Mouse (Mus musculus) macrophage (primary cell): Measurements from ENCODE around the gene Tspo2. TPM values are rescaled to one million over a fixed set of nuclear protein-coding genes. Genes with fewer than 3 reads are reported as not detected.

Experiments
- H3K27ac ChIP-seq: fragments of 350-480 bp; formaldehyde crosslinking; 2 replicates; pipeline ENCODE4 v1.9.0; 2021
- H3K36me3 ChIP-seq: fragments of 350-480 bp; formaldehyde crosslinking; 2 replicates; pipeline ENCODE4 v1.9.0; 2021; ENCODE audit errors: inconsistent target
- H3K4me3 ChIP-seq: fragments of 350-480 bp; formaldehyde crosslinking; 2 replicates; pipeline ENCODE4 v1.9.0; 2021; ENCODE audit errors: inconsistent target
- H3K79me2 ChIP-seq: fragments of 350-480 bp; formaldehyde crosslinking; 2 replicates; pipeline ENCODE4 v1.9.0; 2021; ENCODE audit errors: inconsistent target
- WGBS: methylation state at CpG from one replicate; pipeline ENCODE4 v1.1.7; 2026; ENCODE audit warnings: inconsistent platforms; ENCODE audit not compliant: missing documents; 5-methylcytosine and 5-hydroxymethylcytosine counted together
- polyA plus RNA-seq: library from polyadenylated mRNA; stranded (reverse); fragments of 250-400 nt; gene quantifications from 3 replicates; pipeline ENCODE4 v1.2.4, GENCODE M21; 2018; ENCODE audit warnings: inconsistent platforms

The Tspo2 gene
- polyA plus RNA-seq, 1 experiment from 2014 or later: not detected

DNA sequence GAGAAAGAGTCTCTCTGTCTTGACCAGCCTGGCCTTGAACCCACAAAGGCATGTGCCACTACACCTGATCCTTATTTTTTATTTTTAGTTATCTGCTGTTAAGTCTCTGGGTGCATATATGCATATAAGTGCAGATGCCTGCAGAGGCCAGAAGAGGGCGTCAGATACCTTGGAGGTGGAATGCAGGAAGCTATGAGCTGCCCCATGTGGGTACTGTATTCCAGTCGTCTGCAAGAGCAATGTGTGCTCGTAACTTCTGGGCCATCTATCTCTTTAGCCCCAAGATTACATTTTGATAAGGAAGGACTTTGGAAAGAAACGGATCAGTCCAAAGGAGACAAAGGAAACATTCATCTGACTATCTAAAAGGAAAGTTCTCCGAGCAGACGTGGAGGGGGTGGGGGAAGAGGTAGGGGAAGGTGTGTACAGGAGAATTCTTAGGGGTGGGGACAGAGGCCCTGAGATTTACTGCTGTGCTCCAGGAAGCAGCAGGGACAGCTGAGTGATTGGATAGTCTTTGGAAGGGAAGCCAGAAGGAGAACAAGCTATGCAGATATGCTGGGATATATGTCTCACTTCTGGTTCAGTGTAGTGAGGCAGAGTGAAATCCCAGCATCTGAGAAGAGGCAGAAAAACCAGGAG, 17.5 kb downstream of the Tspo2 start:
- 89% methylated on average over 6 of the region's 6 CpGs for WGBS

GRCm38 (mm10) chr17:48433006-48433655, 18.2 kb downstream of the Tspo2 start:
- Histone ChIP-seq H3K36me3 (no peaks in the 10 kb centered on the region), H3K27ac (no peak overlapping the region), H3K79me2 (no peaks in the 10 kb centered on the region), H3K4me3 (no peak overlapping the region)
- WGBS: 91% methylated on average over 20 of the region's 20 CpGs

More for the DNA sequence above, 17.5 kb downstream of the Tspo2 start:
- no peaks in the 10 kb centered on the region for H3K79me2 ChIP-seq
- H3K4me3 ChIP-seq: no peak overlapping the region
- H3K27ac ChIP-seq: no peak overlapping the region
- no peaks in the 10 kb centered on the region for H3K36me3 ChIP-seq

DNA sequence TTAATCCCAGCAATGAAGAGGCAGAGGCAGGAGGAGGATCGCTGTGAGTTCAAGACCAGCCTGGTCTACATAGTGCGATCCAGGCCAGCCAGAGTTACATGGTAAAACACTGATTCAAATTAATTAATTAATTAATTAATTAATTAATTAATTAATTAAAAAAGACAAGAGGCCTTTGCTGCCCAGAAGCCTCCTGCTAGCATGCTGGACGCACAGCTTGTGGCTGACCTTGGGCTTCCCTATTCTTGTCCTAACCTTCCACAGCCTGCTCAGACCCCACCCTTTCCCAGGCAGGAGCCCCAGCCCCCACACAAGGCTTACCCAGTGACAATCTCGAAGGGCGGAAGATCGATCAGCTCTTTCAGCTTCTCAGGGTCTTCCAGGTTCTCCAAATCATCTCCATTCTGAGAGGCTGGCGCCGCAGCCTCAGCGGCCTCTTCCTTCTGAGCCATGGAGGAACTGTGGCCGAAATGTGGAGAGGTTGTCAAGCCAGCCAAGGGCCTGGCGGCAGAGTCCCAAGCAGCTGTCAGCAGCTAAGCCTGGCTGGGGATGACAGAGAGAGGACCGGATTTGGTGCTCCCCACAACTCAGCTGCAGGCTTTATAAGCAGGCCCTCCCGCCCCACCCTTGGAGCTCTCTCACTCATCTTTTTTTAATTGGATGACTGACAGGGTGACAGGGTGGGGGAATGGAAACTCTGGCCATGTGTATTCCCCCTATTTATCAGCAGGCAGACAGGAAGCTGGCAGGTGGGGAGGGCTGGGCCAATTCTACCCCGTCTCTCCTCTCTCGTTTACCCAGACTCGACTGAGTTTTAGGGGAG, 19.0 kb downstream of the Tspo2 start, which contains the start of gene Apobec2:
Gene Apobec2, minus strand, starts transcription at position 773 of the 823 bp plus-strand sequence.
- H3K79me2 ChIP-seq: no peaks in the 10 kb centered on the region
- H3K27ac ChIP-seq: no peak within 1 kb of the TSS
- H3K36me3 ChIP-seq: no peaks in the 10 kb centered on the region
- H3K4me3 ChIP-seq: no peak within 1 kb of the TSS
- 86% methylated on average over 16 of the region's 16 CpGs for WGBS

GRCm38 (mm10) chr17:48431054-48431453, 20.3 kb downstream of the Tspo2 start:
- no peaks in the 10 kb centered on the region for H3K36me3 ChIP-seq
- no peak overlapping the region for H3K27ac ChIP-seq
- WGBS: 81% methylated on average over 5 of the region's 5 CpGs
- no peaks in the 10 kb centered on the region for H3K79me2 ChIP-seq
- no peak overlapping the region for H3K4me3 ChIP-seq

DNA sequence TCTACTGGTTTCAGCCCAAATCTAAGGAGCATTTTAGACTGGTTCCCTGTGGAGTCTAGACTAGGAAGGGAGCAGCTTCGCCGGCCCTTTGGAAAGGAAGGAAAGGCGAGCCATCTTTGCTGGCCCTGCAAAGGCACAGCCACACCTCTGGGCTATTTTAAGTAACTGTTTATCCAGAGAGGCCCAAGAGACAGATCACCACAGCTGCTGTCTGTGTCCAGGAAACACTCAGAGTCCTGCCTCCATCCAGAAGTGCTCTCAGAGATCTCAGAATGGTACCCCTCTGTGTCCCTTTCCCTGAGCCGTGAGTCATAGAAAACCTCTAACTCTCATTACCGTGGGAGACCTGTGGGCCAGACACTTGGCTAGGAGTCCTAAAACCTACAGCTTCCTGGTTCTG, 20.9 kb downstream of the Tspo2 start:
- no peak overlapping the region for H3K27ac ChIP-seq
- 55% methylated on average over 5 of the region's 5 CpGs for WGBS
- H3K4me3 ChIP-seq: no peak overlapping the region
- no peaks in the 10 kb centered on the region for H3K79me2 ChIP-seq
- no peaks in the 10 kb centered on the region for H3K36me3 ChIP-seq

GRCm38 (mm10) chr17:48427852-48428530, 23.3 kb downstream of the Tspo2 start:
- WGBS: 47% methylated on average over 11 of the region's 11 CpGs
- no peak overlapping the region for H3K27ac ChIP-seq
- no peak overlapping the region for H3K4me3 ChIP-seq
- H3K36me3 ChIP-seq: no peaks in the 10 kb centered on the region
- H3K79me2 ChIP-seq: no peaks in the 10 kb centered on the region

- Histone ChIP-seq H3K36me3 (no peaks in the 10 kb centered on the region), H3K79me2 (no peaks in the 10 kb centered on the region), H3K4me3 (no peak overlapping the region), H3K27ac (no peak overlapping the region)
- WGBS: 52% methylated on average over 12 of the region's 13 CpGs
Observed at GRCm38 (mm10) chr17:48426991-48427750, 24.2 kb downstream of the Tspo2 start.

DNA sequence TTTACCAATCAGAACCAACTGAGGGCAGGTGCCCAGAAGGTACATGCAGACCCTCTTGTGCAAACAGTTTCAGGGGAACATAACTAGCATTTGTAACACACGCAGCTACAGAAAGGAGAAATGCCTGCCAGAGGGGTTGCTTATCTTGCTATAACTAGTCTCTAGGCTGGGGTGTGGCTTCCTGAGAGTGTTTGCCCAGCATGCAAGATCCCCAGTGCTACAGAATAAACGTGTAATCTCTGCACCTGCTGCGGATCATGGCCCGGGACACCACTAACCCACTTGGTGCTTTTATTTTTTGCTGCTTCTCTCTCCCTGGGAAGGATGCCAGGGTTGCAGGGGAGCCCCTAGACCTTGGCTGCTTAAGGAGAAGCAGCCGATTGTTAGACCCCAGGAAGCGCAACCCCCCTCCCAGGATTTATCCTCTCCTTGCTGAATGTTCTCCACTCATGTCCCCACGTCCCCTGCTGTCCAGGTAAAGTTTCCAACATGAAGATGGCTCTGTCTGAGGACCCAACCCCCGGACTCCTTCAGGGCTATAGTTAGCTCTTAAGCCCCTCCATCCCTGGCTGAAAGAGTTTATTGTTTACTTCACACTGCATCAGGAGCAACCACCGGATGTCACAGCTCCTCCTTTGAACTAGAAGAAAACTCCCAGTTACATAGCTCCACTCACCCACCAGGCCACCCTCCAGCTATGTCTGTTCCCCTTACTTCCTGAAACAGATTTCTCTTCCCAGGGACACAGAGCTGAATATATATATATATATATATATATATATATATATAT, 25.3 kb downstream of the Tspo2 start:
- no peaks in the 10 kb centered on the region for H3K36me3 ChIP-seq
- H3K4me3 ChIP-seq: no peak overlapping the region
- no peaks in the 10 kb centered on the region for H3K79me2 ChIP-seq
- WGBS: 18% methylated on average over 9 of the region's 9 CpGs
- no peak overlapping the region for H3K27ac ChIP-seq

DNA sequence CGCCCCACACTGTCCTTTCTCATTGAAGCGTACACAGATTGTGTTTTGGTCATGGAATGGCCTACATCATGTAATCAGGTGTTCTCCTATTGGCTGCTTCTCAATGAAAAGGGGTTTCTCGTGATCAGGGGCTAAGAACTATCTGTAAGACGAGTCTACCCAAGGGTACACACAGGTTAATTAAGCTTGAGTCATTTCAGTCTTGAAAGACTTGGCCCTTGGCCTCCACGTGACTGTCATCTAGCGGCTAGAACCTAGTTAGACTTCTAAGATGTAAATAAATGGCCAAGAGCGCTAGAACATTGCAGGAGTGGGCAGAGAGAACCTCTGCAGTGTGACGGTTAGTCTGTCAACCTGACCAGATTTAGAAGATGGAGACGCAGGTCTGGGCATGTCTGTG, 27.1 kb downstream of the Tspo2 start:
- Histone ChIP-seq H3K36me3 (no peaks in the 10 kb centered on the region), H3K4me3 (no peak overlapping the region), H3K79me2 (no peaks in the 10 kb centered on the region), H3K27ac (no peak overlapping the region)
- 97% methylated on average over 9 of the region's 9 CpGs for WGBS

- H3K27ac ChIP-seq: no peak overlapping the region
- WGBS: 61% methylated on average over 2 of the region's 2 CpGs
- no peak overlapping the region for H3K4me3 ChIP-seq
- no peaks in the 10 kb centered on the region for H3K79me2 ChIP-seq
- H3K36me3 ChIP-seq: peaks cover 13% of the 10 kb centered on the region
Observed at GRCm38 (mm10) chr17:48419571-48419970, 31.8 kb downstream of the Tspo2 start.

DNA sequence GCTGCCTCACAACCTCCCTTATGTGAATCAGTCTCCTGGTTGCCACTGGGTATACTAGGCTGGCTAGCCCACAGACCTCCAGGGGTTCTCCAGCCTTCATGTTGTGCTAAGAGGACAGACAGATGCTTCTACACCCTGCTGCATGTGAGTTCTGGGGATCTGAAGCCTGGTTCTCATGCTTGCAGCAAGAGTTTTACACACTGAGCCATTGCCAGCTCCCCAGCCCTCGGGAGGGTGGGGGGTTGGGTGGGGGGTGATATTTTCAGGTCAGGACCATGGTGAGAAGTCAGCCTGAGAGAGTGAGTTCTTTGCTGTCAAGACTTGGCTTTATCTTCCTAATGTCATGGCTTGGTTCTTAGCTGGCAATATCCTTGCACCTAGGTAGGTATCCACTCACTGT, 32.5 kb downstream of the Tspo2 start:
- H3K79me2 ChIP-seq: no peaks in the 10 kb centered on the region
- 70% methylated on average over 1 of the region's 1 CpGs for WGBS
- no peak overlapping the region for H3K27ac ChIP-seq
- H3K4me3 ChIP-seq: no peak overlapping the region; the same call in 1 of the 2 replicates
- H3K36me3 ChIP-seq: peaks cover 19% of the 10 kb centered on the region

DNA sequence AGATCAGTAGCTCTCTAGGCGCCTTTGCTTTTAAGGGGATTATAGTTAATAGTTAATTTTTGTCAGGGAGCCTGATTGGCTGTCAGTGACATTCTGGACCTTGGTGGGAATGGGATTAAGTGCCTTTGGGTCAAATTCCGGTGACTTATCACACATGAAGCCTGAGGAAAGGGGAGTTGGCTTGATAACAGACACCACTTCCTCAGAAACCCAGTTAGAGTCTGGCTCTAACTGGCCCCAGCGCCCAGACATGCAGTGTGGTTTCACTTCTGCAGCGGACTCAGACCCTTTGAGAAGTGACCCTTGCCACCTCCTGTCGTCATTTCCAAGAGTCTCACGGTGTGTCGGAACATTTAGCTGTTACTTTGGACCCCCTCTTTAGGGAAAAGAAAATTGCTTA, 33.1 kb downstream of the Tspo2 start:
- Histone ChIP-seq H3K36me3 (peaks cover 24% of the 10 kb centered on the region), H3K79me2 (no peaks in the 10 kb centered on the region), H3K27ac (no peak overlapping the region), H3K4me3 (no peak overlapping the region; the same call in 1 of the 2 replicates)
- 4% methylated on average over 7 of the region's 7 CpGs for WGBS

- WGBS: 71% methylated on average over 6 of the region's 6 CpGs
Observed at GRCm38 (mm10) chr17:48417521-48417920, 33.8 kb downstream of the Tspo2 start.

More at GRCm38 (mm10) chr17:48417521-48417920, 33.8 kb downstream of the Tspo2 start:
- no peaks in the 10 kb centered on the region for H3K79me2 ChIP-seq
- no peak overlapping the region for H3K4me3 ChIP-seq
- H3K36me3 ChIP-seq: peaks cover 24% of the 10 kb centered on the region
- H3K27ac ChIP-seq: no peak overlapping the region
